Mouse (Mus musculus): ENCODE data around the gene Kdsr. TPM values are rescaled to one million over a fixed set of nuclear protein-coding genes. Genes with fewer than 3 reads are reported as not detected.
A peak's percentile ranks its signal among the peaks of the same experiment; 100 is the strongest.

Gene Kdsr
- total and polyA plus RNA-seq, 3 experiments: 3.3 to 6.3 (median 4.7) TPM

DNA sequence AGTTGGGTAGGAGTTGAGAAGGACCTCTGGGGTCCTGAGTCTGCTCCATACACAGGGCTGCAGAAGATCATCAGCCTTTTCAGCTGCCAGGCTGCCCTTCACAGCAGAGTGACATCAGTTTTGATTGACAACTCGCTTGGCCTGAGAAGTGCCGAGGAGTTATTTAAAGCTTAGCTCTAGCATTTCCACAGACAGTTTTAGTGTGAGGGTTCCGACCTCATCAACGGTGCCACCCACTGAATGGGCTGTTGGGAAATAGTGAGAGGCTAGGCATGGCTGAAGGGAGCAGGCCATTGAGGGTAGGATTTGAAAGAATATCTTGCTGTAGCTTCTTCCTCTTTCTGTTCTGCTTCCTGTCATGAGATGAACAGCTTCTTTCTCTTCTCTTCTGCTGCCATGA, 63.9 kb downstream of the Kdsr start (continued):
- peak; percentile 40; the same call in 1 of the 2 replicates for TF ChIP-seq ETS1 (conservative IDR thresholded peaks at IDR 0.05; ENCODE audit: low read depth, low read length)
- no peak for TF ChIP-seq TBP (conservative IDR thresholded peaks at IDR 0.05; ENCODE audit: low read depth, low read length)
- no peak for TF ChIP-seq ZKSCAN1 (IDR thresholded peaks at IDR 0.05; ENCODE audit: borderline replicate concordance, low read depth, low read length)
- 0 out of 2 replicates have a peak, but pooled peaks have one; percentile 6 for TF ChIP-seq JUND (conservative IDR thresholded peaks at IDR 0.05; ENCODE audit: low read depth, low read length)
- TF ChIP-seq MXI1 (IDR thresholded peaks at IDR 0.05; ENCODE audit: low read depth, low read length): no peak
- no peak for TF ChIP-seq RCOR1 (conservative IDR thresholded peaks at IDR 0.05; ENCODE audit: low read depth, low read length)

GRCm38 (mm10) chr1:106694316-106694715, 65.2 kb downstream of the Kdsr start:
- no peak overlapping the region for H3K4me3 ChIP-seq (replicated peaks in 1 of 3; ENCODE audit: low read depth in 2 of 3, low read length in 2 of 3, poor library complexity in 1 of 3)
- H3K79me2 ChIP-seq (replicated peaks; ENCODE audit: control insufficient read depth, extremely low read depth, insufficient read depth, poor library complexity, severe bottlenecking): peaks cover 2% of the 10 kb centered on the region; the same call in 1 of the 2 replicates
- H3K36me3 ChIP-seq (replicated peaks in 1 of 2; ENCODE audit: control insufficient read depth in 1 of 2, insufficient read depth in 1 of 2, low read length in 1 of 2): peaks cover 0 to 9% of the 10 kb centered on the region in 2 experiments
- peaks cover 16 to 58% of the 10 kb centered on the region in 2 experiments for H3K4me1 ChIP-seq (ENCODE audit: control insufficient read depth in 1 of 2, insufficient read depth in 2 of 2)
- DNase-seq (ENCODE audit: extremely low read depth): no peak
- H3K27ac ChIP-seq (ENCODE audit: insufficient read depth, low read depth): no peak overlapping the region
- H3K9me3 ChIP-seq (replicated peaks; ENCODE audit: low read length): peaks cover 5% of the 10 kb centered on the region
- no peak overlapping the region for H3K4me2 ChIP-seq (ENCODE audit: insufficient read depth, low read depth, poor library complexity, severe bottlenecking)
- dilution Hi-C loops (cut with MboI; ENCODE audit: extremely low pct_ligation_motif_present, extremely low pct_unique_long_range_greater_than_20kb, low sequenced_read_pairs): no loop called here
- in situ Hi-C loops (cut with MboI; ENCODE audit: low pct_ligation_motif_present, low pct_unique_long_range_greater_than_20kb, low sequenced_read_pairs): no loop called here
- H3K27me3 ChIP-seq (replicated peaks): no peaks in the 10 kb centered on the region
- no peak for TF ChIP-seq NELFE (IDR thresholded peaks at IDR 0.05; ENCODE audit: low read depth, low read length)
- no peak for TF ChIP-seq SMC3 (IDR thresholded peaks at IDR 0.05; ENCODE audit: low read depth, low read length)
- no peak for TF ChIP-seq MAFK (IDR thresholded peaks at IDR 0.05; ENCODE audit: insufficient replicate concordance, low read length)
- no peak for TF ChIP-seq MXI1 (IDR thresholded peaks at IDR 0.05; ENCODE audit: low read depth, low read length)
- no peak for TF ChIP-seq JUN (IDR thresholded peaks at IDR 0.05; ENCODE audit: insufficient read depth, low read depth, low read length)
- TF ChIP-seq ZC3H11A (IDR thresholded peaks at IDR 0.05; ENCODE audit: low read depth, low read length): no peak
- no peak for TF ChIP-seq RCOR1 (conservative IDR thresholded peaks at IDR 0.05; ENCODE audit: low read depth, low read length)
- no peak for TF ChIP-seq CHD2 (IDR thresholded peaks at IDR 0.05; ENCODE audit: low read length)
- no peak for TF ChIP-seq E2F4 (IDR thresholded peaks at IDR 0.05; ENCODE audit: insufficient replicate concordance, low read depth, low read length)
- TF ChIP-seq SIN3A (IDR thresholded peaks at IDR 0.05; ENCODE audit: low read length): no peak
- no peak for TF ChIP-seq MAX (IDR thresholded peaks at IDR 0.05; ENCODE audit: low read length)
- no peak for TF ChIP-seq RAD21 (IDR thresholded peaks at IDR 0.05; ENCODE audit: low read depth, low read length)
- no peak for TF ChIP-seq PAX5 (IDR thresholded peaks at IDR 0.05; ENCODE audit: low read length)
- no peak for TF ChIP-seq MAZ (IDR thresholded peaks at IDR 0.05; ENCODE audit: low read depth, low read length)
- TF ChIP-seq ZNF384 (IDR thresholded peaks at IDR 0.05; ENCODE audit: low read depth, low read length): no peak
- no peak for TF ChIP-seq MEF2A (IDR thresholded peaks at IDR 0.05; ENCODE audit: borderline replicate concordance, low read depth, low read length)
- no peak for TF ChIP-seq ELF1 (IDR thresholded peaks at IDR 0.05; ENCODE audit: low read depth, low read length)
- no peak for TF ChIP-seq ZKSCAN1 (IDR thresholded peaks at IDR 0.05; ENCODE audit: borderline replicate concordance, low read depth, low read length)
- no peak for TF ChIP-seq JUND (conservative IDR thresholded peaks at IDR 0.05; ENCODE audit: low read depth, low read length)
- no peak for TF ChIP-seq TCF12 (IDR thresholded peaks at IDR 0.05; ENCODE audit: low read depth, low read length)
- no peak overlapping the region for H3K9ac ChIP-seq (ENCODE audit: insufficient read depth, low read depth)

All from CH12.LX (cell line).